Mouse (Mus musculus) forebrain, embryonic 14.5 days (tissue): ENCODE data around the gene Tspan18. TPM values are rescaled to one million over a fixed set of nuclear protein-coding genes. Genes with fewer than 3 reads are reported as not detected.

Source experiments
- ATAC-seq: fragments of 200-750 bp; cut with Nextera tagmentation; 2 replicates; pipeline ENCODE4 v1.8.0; 2017; ENCODE audit warnings: mild to moderate bottlenecking, moderate library complexity
- DNase-seq: peaks from one replicate; pipeline ENCODE4 v3.0.0-alpha.2; 2015; ENCODE audit warnings: low spot score
- H3K27ac ChIP-seq: fragments of 300-500 bp; sonication (generic); 2 replicates; pipeline ENCODE4 v1.5.1; 2014; ENCODE audit warnings: low read depth, mild to moderate bottlenecking, control low read depth, low read length, moderate library complexity
- H3K27me3 ChIP-seq: fragments of 300-500 bp; sonication (generic); replicated peaks from 2 replicates; pipeline ENCODE4 v1.6.1; 2014; ENCODE audit warnings: low read length, control low read depth, mixed read lengths; ENCODE audit not compliant: control insufficient read depth, insufficient read depth
- H3K36me3 ChIP-seq: fragments of 300-500 bp; sonication (generic); 2 replicates; pipeline ENCODE4 v1.6.1; 2014; ENCODE audit warnings: low read length, control low read depth; ENCODE audit not compliant: control insufficient read depth, insufficient read depth
- H3K4me1 ChIP-seq: fragments of 300-500 bp; sonication (generic); 2 replicates; pipeline ENCODE4 v1.6.1; 2014; ENCODE audit warnings: antibody characterized with exemption, low read length, control low read depth; ENCODE audit not compliant: control insufficient read depth, insufficient read depth
- H3K4me2 ChIP-seq: fragments of 300-500 bp; sonication (generic); 2 replicates; pipeline ENCODE4 v1.6.1; 2014; ENCODE audit warnings: mild to moderate bottlenecking, control low read depth, low read length
- H3K4me3 ChIP-seq: fragments of 300-500 bp; sonication (generic); 2 replicates; pipeline ENCODE4 v1.5.1; 2014; ENCODE audit warnings: low read depth, low read length, control low read depth
- H3K9ac ChIP-seq: fragments of 300-500 bp; sonication (generic); 2 replicates; pipeline ENCODE4 v1.6.1; 2014; ENCODE audit warnings: mild to moderate bottlenecking, low read length, control low read depth, moderate library complexity
- H3K9me3 ChIP-seq: fragments of 300-500 bp; sonication (generic); replicated peaks from 2 replicates; pipeline ENCODE4 v1.6.1; 2016; ENCODE audit warnings: low read length, control low read depth, mixed read lengths; ENCODE audit not compliant: control insufficient read depth
- WGBS: fragments of 180-500 bp; shearing (Covaris S2); extraction: QIAGEN DNeasy Blood & Tissue Kit; methylation state at CpG from one replicate; pipeline ENCODE4 v1.1.7; 2014; 5-methylcytosine and 5-hydroxymethylcytosine counted together
- polyA plus RNA-seq: library from polyadenylated mRNA; unstranded; fragments of >200 nt; fragmentation: Nextera tagmentation; extraction: Ambion mirVana; gene quantifications from 2 replicates; pipeline ENCODE4 v1.2.1, GENCODE M21; 2014

The Tspan18 gene
- polyA plus RNA-seq, 1 experiment from 2014 or later = 15.6 TPM

DNA sequence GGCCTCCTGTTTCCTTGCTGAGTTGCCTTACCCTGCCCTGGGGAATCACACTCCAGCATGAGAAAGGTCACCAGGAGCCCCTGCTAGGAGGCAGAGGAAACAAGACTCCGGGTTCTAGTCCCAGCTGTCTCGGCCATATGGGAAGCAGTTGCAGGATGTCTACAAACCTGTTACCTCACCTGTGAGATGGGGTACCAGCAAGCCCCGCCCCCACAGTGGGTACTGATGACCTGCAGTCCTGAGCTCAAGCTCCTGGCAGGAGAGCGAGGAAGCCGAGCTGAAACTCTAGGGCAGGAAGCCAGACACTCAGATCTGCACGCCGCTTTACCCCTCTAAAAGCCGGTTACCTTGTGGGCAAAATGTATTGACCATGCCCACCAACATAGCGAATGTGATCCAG, 31.1 kb upstream of the Tspan18 start:
- Histone ChIP-seq H3K4me1 (peaks cover 8% of the 10 kb centered on the region), H3K4me3 (no peak overlapping the region), H3K9ac (no peak overlapping the region), H3K4me2 (no peak overlapping the region), H3K9me3 (no peaks in the 10 kb centered on the region), H3K36me3 (no peaks in the 10 kb centered on the region), H3K27ac (no peak overlapping the region), H3K27me3 (no peaks in the 10 kb centered on the region)
- WGBS = 72% methylated on average over 9 of the region's 9 CpGs
- ATAC-seq (no peak), DNase-seq (no peak)

DNA sequence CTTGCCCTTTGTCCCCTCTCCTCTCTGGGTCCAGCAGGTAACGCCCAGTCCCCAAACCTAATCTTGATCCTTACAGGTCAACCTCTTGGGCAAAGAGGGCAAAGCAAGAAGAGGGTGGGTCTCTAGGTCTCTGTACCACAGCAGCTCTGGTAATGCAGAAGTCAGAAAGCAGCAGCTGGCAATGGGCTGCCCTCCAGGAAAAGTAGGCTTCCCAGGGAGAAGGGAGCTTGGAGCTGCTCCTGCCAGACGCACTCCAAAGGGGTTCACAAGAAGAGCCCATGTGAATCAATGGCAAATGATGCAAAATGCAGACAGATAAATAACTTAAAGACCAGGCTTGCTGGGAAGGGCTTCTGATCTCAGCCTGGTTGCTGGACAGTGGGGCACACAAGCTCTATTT, 30.6 kb upstream of the Tspan18 start:
- Histone ChIP-seq H3K4me1 (peaks cover 8% of the 10 kb centered on the region), H3K4me2 (no peak overlapping the region), H3K9ac (no peak overlapping the region), H3K9me3 (no peaks in the 10 kb centered on the region), H3K36me3 (no peaks in the 10 kb centered on the region), H3K27ac (no peak overlapping the region), H3K4me3 (no peak overlapping the region), H3K27me3 (no peaks in the 10 kb centered on the region)
- ATAC-seq = no peak
- DNase-seq = no peak
- 73% methylated on average over 2 of the region's 2 CpGs for whole genome bisulfite sequencing

DNA sequence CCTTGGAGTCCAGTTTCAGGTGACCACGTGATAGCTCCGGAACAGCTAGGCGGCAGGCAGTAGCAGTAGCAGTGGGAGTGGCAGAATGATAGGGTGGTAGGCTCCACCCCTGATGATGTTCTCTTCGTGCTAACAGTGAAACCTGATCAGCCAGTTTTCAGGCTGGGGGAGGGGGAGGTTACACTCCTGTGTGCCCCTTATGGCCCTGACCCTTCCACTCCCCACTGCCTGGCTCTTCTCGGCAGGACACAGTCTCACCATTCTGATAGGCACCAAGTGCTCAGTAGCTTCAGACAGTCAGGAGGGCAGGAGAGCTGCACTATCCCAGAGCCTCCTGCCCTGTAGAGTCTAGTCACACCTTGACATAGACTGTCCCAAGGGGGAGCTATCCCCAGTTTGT, 27.1 kb upstream of the Tspan18 start:
- Histone ChIP-seq H3K4me2 (no peak overlapping the region), H3K36me3 (no peaks in the 10 kb centered on the region), H3K27ac (no peak overlapping the region), H3K4me3 (no peak overlapping the region), H3K9ac (no peak overlapping the region), H3K27me3 (no peaks in the 10 kb centered on the region), H3K4me1 (no peaks in the 10 kb centered on the region), H3K9me3 (no peaks in the 10 kb centered on the region)
- ATAC-seq (no peak), DNase-seq (no peak)
- 45% methylated on average over 5 of the region's 5 CpGs for WGBS

GRCm38 (mm10) chr2:93360310-93360709, 26.0 kb upstream of the Tspan18 start:
- H3K27ac ChIP-seq = no peak overlapping the region
- H3K4me2 ChIP-seq = no peak overlapping the region
- H3K9ac ChIP-seq = no peak overlapping the region
- no peaks in the 10 kb centered on the region for H3K36me3 ChIP-seq
- H3K27me3 ChIP-seq = no peaks in the 10 kb centered on the region
- ATAC-seq = no peak
- WGBS = 86% methylated on average over 6 of the region's 6 CpGs
- peaks cover 10% of the 10 kb centered on the region for H3K4me1 ChIP-seq
- DNase-seq = no peak
- H3K4me3 ChIP-seq = no peak overlapping the region
- H3K9me3 ChIP-seq = no peaks in the 10 kb centered on the region

GRCm38 (mm10) chr2:93357391-93357790, 23.1 kb upstream of the Tspan18 start:
- no peak overlapping the region for H3K27ac ChIP-seq
- no peaks in the 10 kb centered on the region for H3K9me3 ChIP-seq
- WGBS = 57% methylated on average over 2 of the region's 2 CpGs
- H3K27me3 ChIP-seq = no peaks in the 10 kb centered on the region
- no peak for ATAC-seq
- H3K4me1 ChIP-seq = peaks cover 13% of the 10 kb centered on the region
- no peak overlapping the region for H3K4me3 ChIP-seq
- no peak overlapping the region for H3K9ac ChIP-seq
- DNase-seq = no peak
- no peaks in the 10 kb centered on the region for H3K36me3 ChIP-seq
- H3K4me2 ChIP-seq = no peak overlapping the region

DNA sequence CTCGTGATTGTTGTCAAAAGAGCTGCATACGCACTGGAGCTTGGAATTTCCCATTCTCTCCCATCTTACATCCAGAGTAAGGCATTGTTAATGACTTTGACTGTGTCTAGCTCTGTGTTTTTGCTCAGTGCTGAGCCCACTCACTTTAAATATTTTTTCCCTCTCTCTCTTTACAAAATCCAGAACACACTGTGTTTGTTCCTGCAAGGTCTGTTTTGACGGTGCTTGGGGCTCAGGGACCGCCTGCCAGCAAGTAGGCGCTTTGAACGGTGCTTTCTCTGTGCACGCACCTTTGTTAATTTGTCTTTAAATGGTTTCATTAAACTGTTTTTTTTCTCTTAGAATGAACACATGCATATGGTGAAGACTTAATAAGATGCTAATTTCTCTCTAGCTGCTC, 21.5 kb upstream of the Tspan18 start:
- ATAC-seq (peak; percentile 70), DNase-seq (peak; percentile 67)
- peak overlapping the region; percentile 5; the same call in 1 of the 2 replicates for H3K4me2 ChIP-seq
- H3K27me3 ChIP-seq = no peaks in the 10 kb centered on the region
- no peaks in the 10 kb centered on the region for H3K9me3 ChIP-seq
- H3K27ac ChIP-seq = no peak overlapping the region
- WGBS = 5% methylated on average over 7 of the region's 7 CpGs
- no peak overlapping the region for H3K9ac ChIP-seq
- H3K4me3 ChIP-seq = no peak overlapping the region
- H3K4me1 ChIP-seq = peaks cover 13% of the 10 kb centered on the region
- H3K36me3 ChIP-seq = no peaks in the 10 kb centered on the region

- no peak overlapping the region for H3K4me2 ChIP-seq
- H3K9ac ChIP-seq = no peak overlapping the region
- WGBS = 70% methylated on average over 1 of the region's 1 CpGs
- ATAC-seq = no peak
- H3K9me3 ChIP-seq = no peaks in the 10 kb centered on the region
- peaks cover 13% of the 10 kb centered on the region for H3K4me1 ChIP-seq
- H3K27ac ChIP-seq = no peak overlapping the region
- no peak overlapping the region for H3K4me3 ChIP-seq
- DNase-seq = no peak
- H3K36me3 ChIP-seq = no peaks in the 10 kb centered on the region
- no peaks in the 10 kb centered on the region for H3K27me3 ChIP-seq
These were observed 20.3 kb upstream of the Tspan18 start for GRCm38 (mm10) chr2:93354621-93355020.

DNA sequence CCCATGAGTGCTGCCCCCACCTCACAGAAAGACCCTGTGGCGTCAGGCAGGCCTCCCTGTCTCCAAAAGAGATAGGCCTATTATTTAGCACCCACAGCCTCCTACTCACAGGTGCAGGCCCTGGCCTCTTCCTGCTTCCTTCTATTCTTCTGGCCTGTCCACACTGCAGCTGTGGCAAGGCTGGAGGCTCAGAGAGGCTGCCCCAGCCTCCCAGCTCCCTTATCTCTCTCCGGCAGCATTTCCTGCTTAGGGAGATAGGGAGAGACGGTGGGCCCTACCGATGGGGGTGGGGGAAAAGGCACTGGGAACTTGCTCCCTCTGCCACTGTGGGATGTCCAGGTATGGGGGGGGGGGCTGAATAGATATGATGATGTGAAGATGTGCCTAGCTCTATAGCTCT, 19.4 kb upstream of the Tspan18 start:
- Histone ChIP-seq H3K4me3 (no peak overlapping the region), H3K9me3 (no peaks in the 10 kb centered on the region), H3K9ac (no peak overlapping the region), H3K27ac (no peak overlapping the region), H3K4me2 (no peak overlapping the region), H3K4me1 (peaks cover 13% of the 10 kb centered on the region), H3K27me3 (no peaks in the 10 kb centered on the region), H3K36me3 (no peaks in the 10 kb centered on the region)
- DNase-seq (no peak), ATAC-seq (no peak)
- 91% methylated on average over 4 of the region's 4 CpGs for WGBS

- H3K4me2 ChIP-seq = no peak overlapping the region
- H3K27me3 ChIP-seq = no peaks in the 10 kb centered on the region
- no peak overlapping the region for H3K4me3 ChIP-seq
- 88% methylated on average over 8 of the region's 8 CpGs for WGBS
- H3K9me3 ChIP-seq = no peaks in the 10 kb centered on the region
- no peak overlapping the region for H3K9ac ChIP-seq
- no peak overlapping the region for H3K27ac ChIP-seq
- ATAC-seq (no peak), DNase-seq (no peak)
- H3K36me3 ChIP-seq = no peaks in the 10 kb centered on the region
- H3K4me1 ChIP-seq = peaks cover 13% of the 10 kb centered on the region
These were observed 18.8 kb upstream of the Tspan18 start for GRCm38 (mm10) chr2:93352915-93353685.
